21 mouse cellular contexts compared by ENCODE assay signal in the genomic region with DNA sequence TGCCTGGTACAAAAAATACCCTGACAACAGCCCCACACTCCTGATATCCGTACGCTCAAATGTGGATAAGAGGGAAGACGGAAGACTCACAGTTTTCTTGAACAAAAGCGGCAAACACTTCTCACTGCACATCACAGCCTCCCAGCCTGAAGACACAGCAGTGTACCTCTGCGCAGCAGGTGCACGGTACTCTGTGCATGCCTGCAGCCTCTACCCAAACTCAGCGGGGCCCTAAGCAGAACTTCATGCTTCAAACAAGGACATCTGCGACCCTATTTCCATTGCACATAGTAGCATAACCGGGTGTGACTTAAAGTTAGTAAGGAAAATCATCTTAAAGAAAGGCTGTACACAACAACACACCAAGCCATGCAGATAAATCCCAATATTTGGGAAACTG.
"Had no signal": no experiment of that assay in that cellular context is flagged by ENCODE, and none has a peak within 500 bp of the region (broad histone marks: within the 10 kb centered on the region; RNA-seq: fewer than 3 reads in every experiment).

No protein-coding gene starts in this region.

- H3K9ac ChIP-seq: liver, embryonic 13.5 days; liver, embryonic 15.5 days; liver, postnatal 0 days; lung, embryonic 15.5 days; midbrain, embryonic 12.5 days; neural tube, embryonic 13.5 days; neural tube, embryonic 15.5 days had no signal

- H3K27me3 ChIP-seq: liver, embryonic 13.5 days; liver, embryonic 15.5 days; lung, embryonic 15.5 days; midbrain, embryonic 12.5 days; neural tube, embryonic 13.5 days; neural tube, embryonic 15.5 days had no signal

- H3K4me3 ChIP-seq: liver, embryonic 13.5 days; liver, embryonic 15.5 days; lung, embryonic 15.5 days; midbrain, embryonic 10.5 days; midbrain, embryonic 12.5 days; myocyte; neural tube, embryonic 13.5 days; neural tube, embryonic 15.5 days had no signal

- DNase-seq: liver, embryonic 13.5 days; liver, postnatal 0 days; lung, adult 2 months; lung, postnatal 14 days; lung, postnatal 36 days; midbrain, embryonic 14.5 days; retina, postnatal 1 day; right cerebral cortex, adult 18-20 months; right cerebral cortex, postnatal 25 days; right cerebral cortex, postnatal 4 days; spleen, adult 18-20 months had no signal

- H3K9me3 ChIP-seq: liver, embryonic 13.5 days; liver, embryonic 15.5 days; lung, embryonic 15.5 days; midbrain, embryonic 10.5 days; midbrain, embryonic 12.5 days; neural tube, embryonic 13.5 days; neural tube, embryonic 15.5 days had no signal

- H3K4me2 ChIP-seq: liver, embryonic 11.5 days; liver, embryonic 13.5 days; liver, embryonic 15.5 days; lung, embryonic 15.5 days; midbrain, embryonic 12.5 days; neural tube, embryonic 13.5 days; neural tube, embryonic 15.5 days had no signal

- H3K36me3 ChIP-seq: liver, embryonic 13.5 days; liver, embryonic 15.5 days; lung, embryonic 15.5 days; midbrain, embryonic 10.5 days; midbrain, embryonic 12.5 days; neural tube, embryonic 13.5 days; neural tube, embryonic 15.5 days had no signal

- H3K27ac ChIP-seq: liver, embryonic 13.5 days; liver, embryonic 15.5 days; lung, embryonic 15.5 days; midbrain, embryonic 10.5 days; midbrain, embryonic 12.5 days; neural tube, embryonic 13.5 days; neural tube, embryonic 15.5 days had no signal

- ATAC-seq: liver, postnatal 0 days; lung, postnatal 0 days; midbrain, embryonic 16.5 days had no signal

- H3K4me1 ChIP-seq: liver, embryonic 13.5 days; liver, embryonic 15.5 days; lung, embryonic 15.5 days; midbrain, embryonic 10.5 days; neural tube, embryonic 13.5 days; neural tube, embryonic 15.5 days had no signal
